Mouse (Mus musculus): Measurements from ENCODE around the gene Xlr5a.

GRCm38 (mm10) chrX:73342068-73342467 lies 49.3 kb upstream of the Xlr5a start:
- TF ChIP-seq CTCF (IDR thresholded peaks at IDR 0.05; ENCODE audit: control insufficient read depth, insufficient read depth, insufficient read length) (no peak), MYOD1 (IDR thresholded peaks at IDR 0.05; ENCODE audit: control insufficient read depth, insufficient read length, low read depth) (no peak), MYOG (IDR thresholded peaks at IDR 0.05; ENCODE audit: control insufficient read depth, extremely low read depth, insufficient read length) (no peak), MAX (IDR thresholded peaks at IDR 0.05) (no peak), USF1 (IDR thresholded peaks at IDR 0.05; ENCODE audit: low read depth) (no peak), CEBPB (IDR thresholded peaks at IDR 0.05; ENCODE audit: low read depth) (no peak), FOSL1 (IDR thresholded peaks at IDR 0.05; ENCODE audit: insufficient read depth, low read length, poor library complexity, severe bottlenecking) (no peak)
